Comparison of ENCODE assay signal across 8 mouse cellular contexts in the genomic region with DNA sequence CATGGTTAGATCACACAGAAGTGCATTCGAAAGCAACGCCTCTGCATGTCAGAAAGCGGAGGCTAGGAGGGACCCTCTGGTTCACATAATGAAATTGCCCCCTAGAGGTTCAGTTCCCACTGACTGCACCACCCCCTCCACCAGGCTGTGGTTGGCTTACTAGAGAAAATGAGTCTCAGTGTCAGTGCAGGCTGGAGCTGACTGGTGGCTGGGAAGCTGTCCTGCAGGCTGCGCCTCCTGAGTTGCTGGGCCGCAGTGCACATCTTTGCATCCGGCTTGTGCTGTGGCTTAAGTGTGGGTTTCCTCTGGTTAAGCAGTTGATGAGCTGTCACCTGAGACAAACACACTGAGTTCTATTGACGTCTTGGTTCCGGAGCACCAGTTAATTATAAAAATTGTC.
DNase-seq lines count a peak whose midpoint lies in the region; ATAC-seq lines count a peak whose summit lies in the region.
"Had no signal": no experiment of that assay in that cellular context is flagged by ENCODE, and none has a peak within 500 bp of the region (broad histone marks: within the 10 kb centered on the region; RNA-seq: fewer than 3 reads in every experiment).

No protein-coding gene starts in this region.

- DNase-seq in CD8-positive naive resting alpha-beta T cell, adult 2 months (ENCODE audit: low read depth in 2 of 2, low spot score in 2 of 2), result peak; percentile 82 to 88
- peak; percentile 60 for DNase-seq in c-Kit-positive CD71-negative TER-119-negative erythroid progenitor cells, embryonic 14.5 days (ENCODE audit: low read depth)
- peak; percentile 64 for DNase-seq in induced T-regulatory cell, adult 2 months (ENCODE audit: low read depth)
- DNase-seq in MN1 (ENCODE audit: low spot score), result no peak
- no peak for DNase-seq in left cerebral cortex, postnatal 36 days (ENCODE audit: low spot score in 2 of 2)
- no peak for DNase-seq in urinary bladder, postnatal 14 days (ENCODE audit: low spot score)

- H3K36me3 ChIP-seq in neural tube, embryonic 12.5 days, result peaks cover 3% of the 10 kb centered on the region; the same call in 1 of the 2 replicates

- H3K4me3 ChIP-seq in neural tube, embryonic 12.5 days, result no peak overlapping the region
- H3K4me3 ChIP-seq: limb, embryonic 13.5 days had no signal

- H3K9ac ChIP-seq in neural tube, embryonic 12.5 days, result no peak overlapping the region
- H3K9ac ChIP-seq: limb, embryonic 13.5 days had no signal

- H3K27ac ChIP-seq in neural tube, embryonic 12.5 days, result no peak overlapping the region
- H3K27ac ChIP-seq: limb, embryonic 13.5 days had no signal

- H3K4me2 ChIP-seq in neural tube, embryonic 12.5 days (replicated peaks), result no peak overlapping the region
- H3K4me2 ChIP-seq: limb, embryonic 13.5 days had no signal

- H3K27me3 ChIP-seq in neural tube, embryonic 12.5 days (replicated peaks), result no peaks in the 10 kb centered on the region
- H3K27me3 ChIP-seq: limb, embryonic 13.5 days had no signal

- peaks cover 7% of the 10 kb centered on the region for H3K4me1 ChIP-seq in neural tube, embryonic 12.5 days
- H3K4me1 ChIP-seq: limb, embryonic 13.5 days had no signal

- 43% methylated on average over 8 of the region's 8 CpGs for WGBS in neural tube, embryonic 12.5 days

- peak; percentile 77 for ATAC-seq in neural tube, embryonic 12.5 days (ENCODE audit: low FRiP score, low read depth)

- H3K9me3 ChIP-seq in neural tube, embryonic 12.5 days, result no peaks in the 10 kb centered on the region
- H3K9me3 ChIP-seq: limb, embryonic 13.5 days had no signal

- intact Hi-C loops in left cerebral cortex, postnatal 36 days (cut with DNase I), result no loop called here

Comparison
In these comparisons a context has a peak if more than half of its experiments do, and no peak if none do; other contexts are left out.
1. DNase-seq: peak in CD8-positive naive resting alpha-beta T cell, adult 2 months (2 of 2), c-Kit-positive CD71-negative TER-119-negative erythroid progenitor cells, embryonic 14.5 days (single experiment) and induced T-regulatory cell, adult 2 months (single experiment); none in MN1 (single experiment), left cerebral cortex, postnatal 36 days (0 of 2) and urinary bladder, postnatal 14 days (single experiment).